Mouse (Mus musculus): ENCODE measurements around the gene Fuca1.

The Fuca1 gene

DNA sequence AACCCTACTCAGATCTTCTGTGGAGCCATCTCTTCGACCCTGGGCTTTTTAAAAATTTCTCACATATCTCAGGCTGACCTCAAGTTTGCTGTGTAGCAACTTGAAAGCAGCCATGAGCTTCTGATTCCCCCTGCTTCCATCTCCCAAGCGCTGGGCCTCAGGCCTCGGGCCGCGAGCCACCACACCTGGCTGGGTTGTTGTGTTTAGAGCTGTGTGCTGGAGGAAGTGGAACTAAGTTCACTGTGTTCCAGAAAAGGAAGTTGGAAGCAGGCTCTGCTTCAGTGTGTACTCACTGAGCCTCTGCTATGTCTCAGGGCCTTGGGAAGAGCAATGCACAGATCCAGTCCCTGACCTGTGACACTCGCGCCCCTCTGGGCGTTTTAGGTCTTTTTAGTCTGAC lies 27.6 kb downstream of the Fuca1 start:
- intact Hi-C loops (cut with DNase I) = no loop called here

DNA sequence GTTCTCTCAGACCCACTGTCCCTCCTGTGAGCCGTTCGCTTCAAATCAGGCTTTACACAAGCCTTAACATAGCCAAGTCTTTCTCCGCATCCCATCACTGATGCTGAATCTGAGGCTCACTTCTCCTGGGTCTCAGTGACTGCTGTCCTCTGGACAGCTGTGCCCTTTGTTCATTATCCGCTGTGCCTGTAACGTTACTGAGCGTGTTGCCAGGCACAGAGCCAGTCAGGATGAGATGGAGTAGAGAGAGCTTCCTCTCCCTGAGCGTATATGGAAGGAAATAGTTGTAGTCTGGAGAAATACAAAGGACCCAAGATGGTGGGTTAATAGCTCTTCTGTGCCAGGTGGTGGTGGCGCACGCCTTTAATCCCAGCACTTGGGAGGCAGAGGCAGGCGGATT lies 28.9 kb downstream of the Fuca1 start:
- intact Hi-C loops (cut with DNase I) = no loop called here

DNA sequence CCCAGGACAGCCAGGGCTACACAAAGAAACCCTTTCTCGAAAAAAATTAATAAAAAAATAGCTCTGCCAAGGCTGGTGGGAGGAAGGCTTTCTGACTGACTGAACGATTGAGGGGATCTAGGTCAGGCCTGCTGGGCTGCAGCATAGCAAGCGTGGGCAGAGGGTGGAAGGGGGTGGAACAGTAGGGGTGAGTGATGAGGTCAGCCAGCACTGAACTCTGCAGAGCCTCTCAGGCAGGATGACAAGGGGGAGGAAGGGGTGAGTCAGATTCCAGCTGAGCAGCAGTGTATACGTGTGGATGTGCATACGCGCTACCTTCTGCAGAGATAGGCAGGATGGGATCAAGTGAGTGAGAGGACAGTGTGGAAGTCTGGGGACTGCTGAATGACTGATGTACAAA lies 29.4 kb downstream of the Fuca1 start:
- intact Hi-C loops (cut with DNase I) = no loop called here

GRCm38 (mm10) chr4:135950365-135950764 lies 29.8 kb downstream of the Fuca1 start:
- intact Hi-C loops (cut with DNase I) = no loop called here

DNA sequence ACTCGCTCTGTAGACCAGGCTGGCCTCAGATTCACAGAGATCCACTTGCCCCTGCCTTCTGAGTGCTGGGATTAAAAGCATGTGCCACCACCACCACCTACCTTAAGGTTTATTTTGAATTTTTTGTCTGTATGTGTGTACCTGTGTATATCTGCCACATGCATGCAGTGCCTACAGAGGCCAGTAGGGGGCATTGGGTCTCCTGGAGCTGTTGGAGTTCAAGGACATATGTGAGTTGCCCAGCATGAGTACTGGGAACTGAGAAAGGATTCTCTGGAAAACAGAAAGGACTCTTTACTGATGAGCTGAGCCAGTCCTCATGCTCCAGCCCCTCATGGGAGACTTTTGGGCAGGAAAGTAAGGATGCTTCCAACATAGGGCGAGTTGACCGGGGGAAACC lies 31.0 kb downstream of the Fuca1 start:
- intact Hi-C loops (cut with DNase I) = no loop called here

- intact Hi-C loops (cut with DNase I) = no loop called here
Measured at GRCm38 (mm10) chr4:135953179-135953578, 32.6 kb downstream of the Fuca1 start.

GRCm38 (mm10) chr4:135954241-135954640 lies 33.7 kb downstream of the Fuca1 start:
- intact Hi-C loops (cut with DNase I) = no loop called here

DNA sequence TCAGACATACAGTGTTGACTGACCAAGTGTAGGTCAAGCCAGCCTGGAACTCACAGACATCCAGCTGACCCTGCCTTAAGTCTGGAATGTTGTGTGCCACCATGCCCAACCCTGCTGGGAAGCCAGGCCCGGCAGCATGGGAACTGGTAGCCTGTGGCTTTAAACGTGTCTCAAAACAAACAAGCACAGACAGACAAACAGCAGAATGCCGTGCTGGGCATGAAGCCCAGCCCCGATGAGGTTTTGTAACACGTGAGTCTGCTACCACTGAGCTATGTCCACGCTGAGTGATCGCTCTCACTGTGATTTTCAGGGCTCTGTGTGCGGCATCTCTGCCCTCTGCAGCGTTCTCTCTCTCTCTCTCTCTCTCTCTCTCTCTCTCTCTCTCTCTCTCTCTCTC lies 35.4 kb downstream of the Fuca1 start:
- intact Hi-C loops (cut with DNase I) = no loop called here

DNA sequence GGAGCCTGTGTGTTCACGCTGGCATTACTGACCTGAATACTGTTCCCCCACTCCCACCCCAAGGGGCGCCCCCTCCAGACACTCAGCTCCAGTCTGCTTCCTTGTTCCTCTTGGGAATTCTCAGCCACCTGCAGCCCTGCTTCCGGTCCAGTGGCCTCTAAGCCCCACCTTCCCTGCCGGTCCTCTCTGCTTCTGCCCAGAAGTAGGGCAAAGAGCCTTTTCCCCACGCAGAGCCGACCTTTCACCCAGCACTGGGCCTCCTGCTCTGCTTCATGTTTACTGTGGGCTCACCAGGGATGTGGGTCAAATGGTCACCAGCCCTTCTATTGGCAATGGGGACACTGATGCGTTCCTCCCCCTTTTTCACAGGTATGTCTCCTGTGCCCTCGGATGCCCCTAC lies 37.8 kb downstream of the Fuca1 start:
- intact Hi-C loops (cut with DNase I) = no loop called here

DNA sequence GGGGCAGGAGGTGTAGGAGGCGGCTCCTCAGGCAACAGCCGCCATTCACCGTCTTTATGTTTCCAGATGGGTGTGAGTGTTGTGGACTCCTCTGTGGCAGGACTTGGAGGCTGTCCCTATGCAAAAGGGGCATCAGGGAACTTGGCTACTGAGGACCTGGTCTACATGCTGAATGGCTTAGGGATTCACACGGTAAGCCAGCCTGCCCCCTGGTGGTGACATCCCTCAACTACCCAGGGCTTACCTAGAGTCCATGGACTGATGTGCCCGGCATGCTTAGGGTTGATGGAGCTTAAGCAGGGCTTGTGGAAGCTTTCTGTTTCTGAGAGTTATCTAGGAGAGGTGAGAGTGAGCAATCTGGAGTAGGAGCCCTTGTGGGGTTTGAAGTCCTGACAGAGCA lies 40.2 kb downstream of the Fuca1 start:
- intact Hi-C loops (cut with DNase I) = loop anchor here (10.0 kb wide), 1 partner anchor 194 kb away; no protein-coding TSS in a partner anchor

- intact Hi-C loops (cut with DNase I) = loop anchor here (10.0 kb wide), 1 partner anchor 193 kb away; no protein-coding TSS in a partner anchor
Measured at GRCm38 (mm10) chr4:135961709-135962108, 41.2 kb downstream of the Fuca1 start.

GRCm38 (mm10) chr4:135962198-135962597 lies 41.7 kb downstream of the Fuca1 start:
- intact Hi-C loops (cut with DNase I) = loop anchor here (10.0 kb wide), 1 partner anchor 193 kb away; no protein-coding TSS in a partner anchor

DNA sequence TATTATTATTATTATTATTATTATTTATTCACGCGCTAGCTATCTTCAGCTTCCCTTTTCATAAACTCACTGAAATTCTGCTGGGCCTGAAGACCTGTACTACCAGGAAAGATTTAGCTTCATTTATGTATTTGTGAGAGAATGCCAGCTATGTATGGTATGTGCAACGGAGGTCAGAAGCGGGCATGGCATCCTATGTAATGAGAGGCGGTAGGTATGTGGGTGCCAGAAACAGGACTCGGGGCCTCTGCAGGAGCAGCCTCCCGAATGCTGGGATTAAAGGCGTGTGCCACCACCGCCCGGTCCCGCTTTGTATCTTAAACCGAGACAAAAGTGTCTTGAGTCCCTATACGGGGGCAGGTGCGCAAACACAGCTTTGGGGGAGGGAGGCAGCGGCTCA lies 42.4 kb downstream of the Fuca1 start:
- intact Hi-C loops (cut with DNase I) = loop anchor here (10.0 kb wide), 1 partner anchor 192 kb away; no protein-coding TSS in a partner anchor

GRCm38 (mm10) chr4:135963457-135964193 lies 43.1 kb downstream of the Fuca1 start, which contains the start of gene Gale:
Gene Gale, plus strand, starts transcription at chr4:135963727.
- intact Hi-C loops (cut with DNase I) = loop anchor here (10.0 kb wide), 1 partner anchor 191 kb away; no protein-coding TSS in a partner anchor

DNA sequence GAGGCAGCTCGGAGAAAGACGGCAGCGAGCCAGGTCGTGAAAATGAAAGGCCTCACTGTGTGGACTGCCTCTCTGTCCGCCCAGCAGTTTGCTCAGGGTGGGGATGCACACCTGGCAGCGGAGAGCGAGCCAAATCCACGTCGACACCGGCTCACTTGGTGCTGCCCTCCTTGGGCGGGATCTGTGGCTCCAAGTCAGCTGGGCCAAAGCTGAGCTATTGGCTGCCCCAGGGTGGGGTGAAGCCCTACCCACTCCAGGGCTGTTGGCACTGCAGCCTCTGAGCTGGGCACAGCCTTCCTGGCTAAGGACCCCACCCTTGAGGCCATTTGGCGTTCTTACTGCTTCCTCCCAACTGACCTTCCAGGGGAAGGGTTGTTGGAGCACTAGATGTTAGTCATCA lies 43.9 kb downstream of the Fuca1 start:
- intact Hi-C loops (cut with DNase I) = loop anchor here (10.0 kb wide), 1 partner anchor 190 kb away; no protein-coding TSS in a partner anchor

GRCm38 (mm10) chr4:135965113-135965512 lies 44.6 kb downstream of the Fuca1 start:
- intact Hi-C loops (cut with DNase I) = loop anchor here (10.0 kb wide), 1 partner anchor 190 kb away; no protein-coding TSS in a partner anchor

DNA sequence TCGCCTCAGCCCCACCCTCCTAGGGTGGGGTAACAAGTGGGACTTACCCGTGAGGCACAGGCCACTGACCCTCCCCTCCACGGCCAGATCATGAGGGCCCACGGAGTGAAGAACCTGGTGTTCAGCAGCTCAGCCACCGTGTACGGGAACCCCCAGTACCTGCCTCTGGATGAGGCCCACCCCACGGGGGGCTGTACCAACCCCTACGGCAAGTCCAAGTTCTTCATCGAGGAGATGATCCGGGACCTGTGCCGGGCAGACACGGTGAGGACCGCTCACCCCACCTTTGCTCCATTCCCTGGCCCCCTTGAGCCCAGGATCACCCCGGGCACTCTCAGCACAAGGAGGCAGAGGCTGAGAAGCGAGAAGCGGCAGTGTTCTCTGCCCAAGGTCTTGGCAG lies 45.7 kb downstream of the Fuca1 start:
- intact Hi-C loops (cut with DNase I) = loop anchor here (10.0 kb wide), 1 partner anchor 189 kb away; no protein-coding TSS in a partner anchor

GRCm38 (mm10) chr4:135967086-135967760 lies 46.7 kb downstream of the Fuca1 start:
- intact Hi-C loops (cut with DNase I) = loop anchor here (10.0 kb wide), 1 partner anchor 188 kb away; no protein-coding TSS in a partner anchor

DNA sequence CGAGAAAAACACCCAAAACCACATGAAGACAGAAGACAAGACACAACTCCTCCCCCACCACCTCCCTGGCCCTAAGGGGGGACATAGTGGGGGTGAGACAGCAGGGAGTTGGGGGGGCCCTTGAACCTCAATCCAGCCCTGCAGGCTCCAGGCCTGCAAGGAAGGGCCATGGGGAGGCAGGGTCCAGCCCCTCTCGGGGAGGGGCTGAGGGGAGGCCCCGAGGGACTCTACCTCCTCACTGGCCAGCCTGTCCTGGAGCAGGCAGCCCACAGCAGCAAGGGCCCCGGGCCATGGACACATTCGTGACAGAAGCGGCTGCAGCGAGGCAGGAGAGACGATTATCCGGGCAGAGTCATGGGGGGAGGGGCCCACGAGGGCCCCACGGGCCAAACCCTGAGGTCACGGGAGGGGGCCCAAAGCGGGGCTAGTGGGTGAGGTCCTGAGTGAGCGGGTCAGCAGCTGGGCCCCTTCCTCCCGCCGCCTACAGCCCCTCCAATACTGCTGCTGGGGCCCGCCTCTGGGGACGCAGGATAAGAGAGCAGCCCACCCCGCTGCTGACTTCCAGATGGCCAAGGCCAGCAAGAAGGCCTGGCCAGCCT lies 47.8 kb downstream of the Fuca1 start:
- intact Hi-C loops (cut with DNase I) = loop anchor here (10.0 kb wide), 1 partner anchor 186 kb away; no protein-coding TSS in a partner anchor

- intact Hi-C loops (cut with DNase I) = loop anchor here (10.0 kb wide), 1 partner anchor 186 kb away; no protein-coding TSS in a partner anchor
Measured at GRCm38 (mm10) chr4:135969070-135969750, 48.7 kb downstream of the Fuca1 start.

- intact Hi-C loops (cut with DNase I) = loop anchor here (5.0 kb wide), 1 partner anchor 82 kb away; the partner anchor contains the start of gene Rpl11
Measured at GRCm38 (mm10) chr4:135970585-135970984, 50.0 kb downstream of the Fuca1 start.
